Mouse (Mus musculus) yolk sac, embryonic 10.5 days (tissue): ENCODE data around the gene Tcf7l1.

ENCODE experiments used
- DNase-seq: peaks from one replicate; pipeline ENCODE4 v3.0.0-alpha.2; 2017; ENCODE audit warnings: low spot score

Tcf7l1 gene

GRCm38 (mm10) chr6:72593011-72593803, 195.8 kb downstream of the Tcf7l1 start:
- no peak for DNase-seq

- no peak for DNase-seq
These were observed 198.9 kb downstream of the Tcf7l1 start for GRCm38 (mm10) chr6:72590111-72590510.

- no peak for DNase-seq
These were observed 200.7 kb downstream of the Tcf7l1 start for GRCm38 (mm10) chr6:72588307-72588706.

- DNase-seq = no peak
These were observed 202.4 kb downstream of the Tcf7l1 start for GRCm38 (mm10) chr6:72586701-72587100.

- peak; percentile 83 for DNase-seq
These were observed 204.9 kb downstream of the Tcf7l1 start for GRCm38 (mm10) chr6:72584154-72584553.

GRCm38 (mm10) chr6:72583211-72583839, 205.7 kb downstream of the Tcf7l1 start:
- peak; percentile 68 for DNase-seq

GRCm38 (mm10) chr6:72581625-72582382, 207.2 kb downstream of the Tcf7l1 start:
- no peak for DNase-seq
